Mouse (Mus musculus) MEL (cell line): ENCODE measurements around the gene Pcbp3.

Experiments used
- CTCF ChIP-seq, 3 experiments: IDR thresholded peaks in 2 of 3; conservative IDR thresholded peaks in 1 of 3; 2 replicates each; pipeline ENCODE4 v1.5.1; 2011 to 2012; ENCODE audit warnings: low read length in 3 of 3, low read depth in 2 of 3, mild to moderate bottlenecking in 2 of 3, improper control_type of control experiment in 1 of 3, inconsistent platforms in 1 of 3, mixed read lengths in 1 of 3, moderate library complexity in 1 of 3; ENCODE audit not compliant: control insufficient read depth in 1 of 3, insufficient read depth in 1 of 3, poor library complexity in 1 of 3, severe bottlenecking in 1 of 3
- E2F4 ChIP-seq: IDR thresholded peaks from 2 replicates; pipeline ENCODE4 v1.6.1; 2011; ENCODE audit warnings: low read depth, low read length, improper control_type of control experiment, borderline replicate concordance
- GABPA ChIP-seq: IDR thresholded peaks from 2 replicates; pipeline ENCODE4 v1.6.1; 2012; ENCODE audit warnings: low read depth, mild to moderate bottlenecking, inconsistent platforms, low read length, improper control_type of control experiment, moderate library complexity
- HCFC1 ChIP-seq: IDR thresholded peaks from 2 replicates; pipeline ENCODE4 v1.6.1; 2012; ENCODE audit warnings: low read depth, mild to moderate bottlenecking, inconsistent platforms, low read length, improper control_type of control experiment, moderate library complexity
- JUND ChIP-seq: IDR thresholded peaks from 2 replicates; pipeline ENCODE4 v1.6.1; 2011; ENCODE audit warnings: low read depth, mild to moderate bottlenecking, improper control_type of control experiment, low read length
- MYC ChIP-seq: IDR thresholded peaks from 2 replicates; pipeline ENCODE4 v1.6.1; 2011; ENCODE audit warnings: low read depth, mild to moderate bottlenecking, low read length, improper control_type of control experiment, moderate library complexity
- NELFE ChIP-seq: IDR thresholded peaks from 2 replicates; pipeline ENCODE4 v1.6.1; 2011; ENCODE audit warnings: low read depth, low read length, improper control_type of control experiment
- POLR2A ChIP-seq, 2 experiments: IDR thresholded peaks; 2 replicates each; pipeline ENCODE4 v1.6.1; 2011 to 2012; ENCODE audit warnings: low read length in 2 of 2, mild to moderate bottlenecking in 2 of 2, control low read depth in 1 of 2, improper control_type of control experiment in 1 of 2, low read depth in 1 of 2, moderate library complexity in 1 of 2; ENCODE audit not compliant: control insufficient read depth in 1 of 2, insufficient read depth in 1 of 2, poor library complexity in 1 of 2
- POLR2AphosphoS2 ChIP-seq: IDR thresholded peaks from 2 replicates; pipeline ENCODE4 v1.6.1; 2011; ENCODE audit warnings: low read length, improper control_type of control experiment
- USF1 ChIP-seq: IDR thresholded peaks from 2 replicates; pipeline ENCODE4 v1.6.1; 2014; ENCODE audit warnings: low read depth, mild to moderate bottlenecking, inconsistent platforms, low read length, improper control_type of control experiment, moderate library complexity
- ZKSCAN1 ChIP-seq: IDR thresholded peaks from 2 replicates; pipeline ENCODE4 v1.6.1; 2012; ENCODE audit warnings: low read depth, mild to moderate bottlenecking, inconsistent platforms, low read length, improper control_type of control experiment, moderate library complexity

DNA sequence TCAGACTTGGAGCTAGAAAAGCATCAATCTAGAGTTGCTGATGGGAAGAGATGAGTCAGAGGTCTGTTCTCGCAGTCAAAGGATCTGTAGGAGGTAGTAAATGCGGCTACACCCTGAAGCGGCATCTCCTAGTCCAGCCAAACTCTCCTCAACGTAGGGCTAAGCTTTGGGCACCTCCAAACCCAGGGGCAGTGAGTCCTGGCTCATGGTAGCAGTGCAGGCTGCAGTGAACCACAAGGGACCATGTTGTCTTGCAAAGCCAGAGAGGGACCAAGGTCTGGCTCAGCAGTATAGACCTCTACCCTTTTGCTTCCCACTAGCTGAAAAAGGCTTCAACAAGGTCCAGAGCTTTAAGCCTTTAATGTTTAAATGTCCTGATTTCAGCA, 159.2 kb downstream of the Pcbp3 start:
- TF ChIP-seq USF1, result no peak
- TF ChIP-seq CTCF (IDR thresholded peaks at IDR 0.05 in 2 of 3, conservative IDR thresholded peaks at IDR 0.05 in 1 of 3; ENCODE audit: control insufficient read depth in 1 of 3, insufficient read depth in 1 of 3, low read depth in 2 of 3, low read length in 3 of 3, poor library complexity in 1 of 3, severe bottlenecking in 1 of 3), result no peak
- no peak for TF ChIP-seq NELFE
- no peak for TF ChIP-seq GABPA
- no peak for TF ChIP-seq POLR2A (IDR thresholded peaks at IDR 0.05; ENCODE audit: control insufficient read depth in 1 of 2, insufficient read depth in 1 of 2, low read depth in 1 of 2, low read length in 2 of 2, poor library complexity in 1 of 2)
- TF ChIP-seq JUND, result no peak
- TF ChIP-seq ZKSCAN1, result no peak
- no peak for TF ChIP-seq HCFC1
- TF ChIP-seq E2F4, result no peak
- no peak for TF ChIP-seq MYC
- TF ChIP-seq POLR2AphosphoS2, result no peak
